Mouse (Mus musculus) layer of hippocampus, adult 11-12 months (tissue): Measurements from ENCODE around the gene Acsm5.

Source experiments
- DNase-seq: peaks from one replicate; pipeline ENCODE4 v3.0.0; 2022; ENCODE audit warnings: low spot score

Acsm5 gene

GRCm38 (mm10) chr7:119519163-119519562 is at the start of gene Acsm5:
Gene Acsm5, plus strand, starts transcription at chr7:119519463.
- no peak for DNase-seq

DNA sequence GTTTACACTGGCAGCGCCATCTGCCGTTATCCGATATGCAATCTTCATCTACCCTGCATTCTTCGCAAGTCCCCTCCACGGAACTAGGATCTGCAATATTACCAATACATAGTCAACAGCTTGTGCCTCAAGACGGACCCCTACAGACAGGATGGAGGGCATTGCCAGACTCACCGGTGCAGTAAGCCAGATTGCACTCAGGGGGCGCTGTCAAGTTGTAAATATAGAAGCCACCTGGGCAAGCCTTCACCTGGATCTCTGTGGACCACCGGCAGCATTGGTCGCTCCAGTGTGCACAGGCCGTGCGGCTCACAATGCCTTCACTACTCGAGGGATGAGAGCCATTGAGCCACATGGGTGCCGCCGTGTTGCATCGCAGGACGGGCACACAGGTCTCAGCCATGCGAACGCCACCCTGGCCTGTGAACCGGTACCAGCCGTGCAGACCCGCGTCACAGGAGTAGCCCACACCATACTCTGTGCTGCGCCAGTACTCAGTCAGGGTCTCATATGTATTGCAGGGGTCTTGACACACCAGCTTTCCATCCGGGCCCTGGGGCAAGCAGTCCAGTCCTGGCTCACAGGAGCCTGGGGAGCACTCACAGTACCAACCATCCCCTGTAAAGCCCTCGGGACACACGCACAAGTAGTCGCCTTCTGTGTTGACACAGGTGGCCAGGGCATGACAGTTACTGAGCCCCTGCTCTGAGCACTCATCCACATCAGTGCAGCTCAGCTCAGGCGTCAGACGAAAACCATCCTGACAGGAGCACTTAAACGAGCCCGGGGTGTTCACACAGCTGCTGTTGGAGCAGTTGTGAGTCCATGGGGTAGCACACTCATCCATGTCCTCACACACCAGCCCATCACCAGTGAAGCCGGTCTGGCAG is 42.5 kb upstream of the Acsm5 start:
- DNase-seq, result no peak

DNA sequence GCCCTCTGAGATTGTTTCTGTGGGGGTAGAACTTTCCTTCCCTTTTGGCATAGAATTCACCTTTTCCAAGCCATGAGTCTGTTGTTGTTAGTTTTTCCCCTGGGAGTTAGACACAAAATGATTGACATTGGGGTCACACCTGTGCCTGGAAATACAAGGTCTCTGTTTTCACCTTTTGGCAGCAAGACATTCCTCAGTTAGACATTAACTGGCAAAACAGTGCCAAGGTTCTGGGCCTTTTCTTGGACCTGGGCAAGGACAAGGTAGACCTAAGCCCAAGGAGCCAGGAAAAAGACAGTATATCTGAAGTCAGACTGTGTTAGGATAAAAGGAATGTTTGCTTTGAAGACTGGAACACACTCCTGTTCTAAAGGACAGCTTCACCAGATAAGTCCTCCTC is 40.0 kb upstream of the Acsm5 start, which contains the start of gene Umod:
Gene Umod (minus strand): TSS at position 27 of the 400 bp plus-strand sequence.
- DNase-seq, result no peak

GRCm38 (mm10) chr7:119484154-119484553 is 35.1 kb upstream of the Acsm5 start:
- DNase-seq, result no peak

DNA sequence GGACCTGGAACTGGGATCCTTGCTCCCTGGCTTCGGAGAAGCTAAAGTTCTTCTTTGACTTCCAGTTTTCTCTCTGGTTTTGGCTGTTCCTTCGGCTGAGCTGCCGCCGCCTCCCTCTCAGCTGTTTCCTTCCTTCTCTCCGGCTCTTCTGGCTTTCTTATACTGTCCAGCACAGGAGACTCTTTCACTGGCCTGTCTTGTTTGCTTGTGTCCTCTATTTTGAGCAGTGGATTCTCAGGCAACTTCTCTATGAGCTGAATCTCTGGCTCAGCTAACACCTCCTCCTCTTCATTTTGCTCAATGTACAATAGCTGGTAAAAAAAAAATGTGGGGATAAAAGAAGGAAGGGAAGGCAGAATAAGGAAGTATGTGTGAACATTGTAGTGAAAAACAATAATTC is 32.6 kb upstream of the Acsm5 start:
- DNase-seq, result no peak

DNA sequence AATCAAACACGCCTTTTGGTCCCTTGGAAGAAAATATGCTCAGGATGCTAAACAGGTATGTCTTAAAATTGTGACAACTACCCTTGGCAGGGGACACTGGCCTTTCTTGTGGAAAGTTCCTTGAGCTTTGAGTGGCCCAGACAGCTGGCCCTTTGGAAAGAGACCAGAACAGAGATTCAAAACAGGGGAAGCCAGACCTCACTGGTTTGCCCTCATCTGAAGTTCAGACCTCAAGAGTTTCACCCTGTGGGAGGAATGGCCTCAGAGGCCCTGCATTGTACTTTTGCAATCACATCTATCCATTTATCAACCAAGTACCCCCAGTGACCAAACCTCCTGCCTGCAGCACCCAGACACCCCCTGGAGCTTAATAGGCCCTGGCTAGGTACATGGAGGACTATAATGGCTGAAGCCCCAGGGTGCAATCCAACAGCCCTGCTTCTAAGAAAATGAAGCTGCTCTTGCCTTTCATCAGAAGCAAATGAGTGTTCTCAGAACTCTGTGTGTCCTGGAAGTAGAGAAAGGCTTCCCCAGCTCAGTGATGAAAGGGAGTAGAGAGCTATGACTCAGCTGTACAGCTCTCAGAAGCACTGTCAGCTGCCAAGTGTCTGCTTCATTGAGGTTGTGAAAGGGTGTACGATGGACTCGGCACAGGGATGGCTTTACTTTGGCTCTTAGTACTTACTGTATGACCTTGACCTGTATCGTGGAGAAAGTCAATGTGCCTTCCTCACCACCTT is 29.1 kb upstream of the Acsm5 start:
- DNase-seq, result no peak

- DNase-seq, result no peak
Observed at GRCm38 (mm10) chr7:119511143-119511542, 8.1 kb upstream of the Acsm5 start.

- DNase-seq, result peak; percentile 60
Observed at GRCm38 (mm10) chr7:119513056-119513455, 6.2 kb upstream of the Acsm5 start.

DNA sequence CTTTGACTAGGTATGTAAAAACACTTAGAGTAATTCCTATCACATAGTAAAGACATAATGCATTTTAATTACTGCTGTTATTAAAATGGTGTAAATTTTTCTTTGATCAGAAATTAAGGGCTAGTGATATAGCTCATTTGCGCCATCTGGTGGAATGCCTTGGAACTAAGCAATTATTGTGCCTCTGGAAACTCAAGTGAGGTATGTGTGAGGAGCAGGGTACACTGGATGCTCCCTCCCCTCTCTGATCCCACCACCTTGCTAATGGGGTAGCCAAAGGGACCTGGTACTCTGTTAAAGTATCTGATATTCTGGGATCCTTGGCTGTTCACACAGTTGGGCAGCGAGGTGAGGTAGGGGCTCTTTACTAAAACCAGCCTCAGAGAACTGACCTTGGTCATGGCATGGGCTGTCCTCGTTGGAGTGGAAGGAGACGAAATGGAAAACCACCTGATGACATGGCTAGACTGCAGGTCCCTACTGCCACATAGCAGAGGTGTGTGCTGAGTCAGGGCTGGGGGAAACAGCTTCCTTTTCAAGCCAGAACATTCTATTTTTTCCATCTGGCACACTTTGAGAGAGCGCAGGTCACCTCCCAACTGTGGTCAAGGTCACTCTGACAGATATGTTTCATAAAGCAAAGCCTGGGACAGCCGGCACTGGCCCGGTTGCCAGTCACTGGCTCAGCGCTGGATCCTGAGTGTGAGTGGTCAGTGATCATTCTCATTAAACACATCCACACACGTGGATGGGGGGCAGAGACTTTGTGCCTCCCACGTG is 3.6 kb upstream of the Acsm5 start:
- DNase-seq, result peak; percentile 67

- DNase-seq, result no peak
Observed at GRCm38 (mm10) chr7:119516272-119516558, 3.0 kb upstream of the Acsm5 start.

DNA sequence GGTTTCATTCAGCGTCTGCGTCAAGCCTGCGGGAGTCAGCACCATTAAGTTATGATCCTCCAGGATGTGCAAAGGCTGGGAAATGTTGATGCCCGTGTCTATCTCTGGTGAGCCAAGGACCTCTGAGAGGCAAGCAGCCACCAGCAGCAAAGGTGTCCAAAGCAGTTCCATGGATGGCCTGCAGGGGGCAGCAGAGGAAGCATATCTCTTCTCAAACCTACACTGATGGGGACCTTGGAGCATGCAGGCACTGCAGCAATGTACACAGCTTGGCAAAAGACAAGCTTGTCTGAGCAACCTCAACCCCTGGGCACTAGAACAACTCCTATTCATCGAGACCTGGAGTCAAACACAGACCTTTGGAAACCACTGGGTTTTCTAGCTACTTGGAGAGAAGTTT is 391 bp downstream of the Acsm5 start:
- DNase-seq, result peak; percentile 86

DNA sequence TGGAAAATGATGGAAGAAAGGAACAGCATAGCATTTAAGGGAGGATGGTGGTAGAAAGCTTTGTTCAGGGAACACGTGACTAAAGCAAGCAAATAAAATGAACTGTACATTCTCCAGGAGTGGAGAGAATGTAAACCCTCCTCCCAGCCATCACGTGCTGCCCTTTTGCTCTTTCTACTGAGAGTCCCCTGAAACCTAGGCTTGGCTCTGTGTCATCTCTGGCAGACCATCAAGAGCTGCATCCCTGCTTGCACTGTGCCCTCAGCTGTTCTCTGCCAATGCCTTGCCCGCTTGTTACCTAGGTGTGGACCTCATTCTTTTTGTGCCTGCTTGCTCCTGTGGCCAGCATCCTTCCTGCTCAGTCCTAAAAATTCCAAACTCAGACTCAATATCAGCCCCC is 2.6 kb downstream of the Acsm5 start:
- DNase-seq, result no peak

DNA sequence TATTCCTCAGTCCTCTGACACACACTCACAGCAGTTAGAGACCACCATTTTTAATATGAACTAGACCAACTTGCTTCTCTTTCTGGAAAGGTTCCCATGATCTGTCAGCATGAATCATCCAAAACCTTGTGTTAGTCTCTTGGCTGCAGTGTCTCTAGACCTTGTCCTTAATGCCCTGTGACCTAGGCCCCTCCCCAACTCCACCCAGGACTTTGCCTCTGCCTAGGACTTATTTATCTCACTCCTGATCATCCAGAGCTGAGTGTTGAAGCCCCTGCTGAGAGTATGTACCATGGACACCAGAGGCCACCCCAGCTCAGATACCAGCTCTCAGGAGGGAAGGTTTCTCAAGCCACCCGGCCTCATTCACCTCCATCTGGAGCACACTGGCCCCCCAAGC is 3.1 kb downstream of the Acsm5 start:
- no peak for DNase-seq

GRCm38 (mm10) chr7:119523389-119523788 is 4.1 kb downstream of the Acsm5 start, which contains the start of gene Pdilt:
Gene Pdilt, minus strand, starts transcription at chr7:119523489.
- no peak for DNase-seq

DNA sequence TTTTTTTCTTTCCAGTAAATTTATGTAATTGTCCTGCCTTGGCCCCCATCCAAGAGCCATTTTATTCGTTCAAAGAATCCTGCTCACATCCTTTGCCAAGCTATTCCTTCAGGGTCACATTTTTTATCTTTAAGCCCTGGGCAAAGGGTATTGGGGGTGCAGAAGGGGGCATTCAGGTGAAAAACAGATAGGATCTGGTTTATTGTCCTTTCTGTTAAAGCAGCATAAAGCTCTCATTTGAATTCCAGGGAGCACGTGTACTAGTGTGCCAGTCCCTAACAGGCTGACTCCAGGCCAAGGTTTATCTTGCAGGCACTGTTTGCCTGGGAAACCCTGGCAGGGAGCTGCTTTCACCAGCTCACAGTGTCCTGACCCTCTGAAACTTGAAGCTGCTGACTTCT is 6.6 kb downstream of the Acsm5 start:
- DNase-seq, result no peak

- no peak for DNase-seq
Observed at GRCm38 (mm10) chr7:119526486-119526885, 7.2 kb downstream of the Acsm5 start.

GRCm38 (mm10) chr7:119527135-119527534 is 7.9 kb downstream of the Acsm5 start:
- no peak for DNase-seq

DNA sequence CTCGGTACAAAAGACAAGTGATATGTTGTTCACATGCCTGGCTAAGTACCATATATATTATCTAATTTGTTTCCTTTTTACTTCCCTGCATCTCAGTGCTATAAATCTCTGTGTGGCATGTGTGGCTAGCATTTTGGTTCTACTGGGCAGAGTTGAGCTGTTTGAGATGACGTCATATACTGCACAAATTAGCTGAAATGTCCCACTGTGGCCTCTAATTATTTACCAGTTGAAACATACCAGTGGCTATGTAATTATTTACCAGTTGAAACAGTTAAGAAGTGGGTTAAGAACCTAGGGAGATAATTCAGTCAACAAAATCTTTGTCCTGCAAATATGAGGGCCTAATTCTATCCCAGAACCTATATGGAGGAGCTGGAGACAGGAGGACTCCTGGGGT is 8.3 kb downstream of the Acsm5 start:
- DNase-seq, result no peak

GRCm38 (mm10) chr7:119528617-119529016 is 9.4 kb downstream of the Acsm5 start:
- DNase-seq, result no peak

DNA sequence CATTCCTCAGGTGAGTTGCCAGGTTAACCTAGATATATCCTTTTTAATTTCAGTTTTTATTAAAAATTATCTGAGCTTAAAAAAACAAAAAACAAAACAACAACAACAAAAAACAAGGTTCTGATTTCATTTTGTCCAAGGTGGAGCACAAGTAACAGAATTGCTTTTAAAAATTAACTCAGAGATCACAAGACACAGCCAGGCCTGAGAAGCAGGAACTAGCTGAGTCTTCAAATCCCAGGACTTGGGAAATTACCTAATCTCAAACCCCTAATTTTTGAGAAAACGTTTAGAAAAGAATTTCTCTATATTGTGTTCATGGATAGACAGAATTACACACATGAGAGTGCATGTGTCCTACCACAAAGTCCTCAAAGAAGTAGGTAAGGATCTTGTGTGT is 13.7 kb downstream of the Acsm5 start:
- no peak for DNase-seq

DNA sequence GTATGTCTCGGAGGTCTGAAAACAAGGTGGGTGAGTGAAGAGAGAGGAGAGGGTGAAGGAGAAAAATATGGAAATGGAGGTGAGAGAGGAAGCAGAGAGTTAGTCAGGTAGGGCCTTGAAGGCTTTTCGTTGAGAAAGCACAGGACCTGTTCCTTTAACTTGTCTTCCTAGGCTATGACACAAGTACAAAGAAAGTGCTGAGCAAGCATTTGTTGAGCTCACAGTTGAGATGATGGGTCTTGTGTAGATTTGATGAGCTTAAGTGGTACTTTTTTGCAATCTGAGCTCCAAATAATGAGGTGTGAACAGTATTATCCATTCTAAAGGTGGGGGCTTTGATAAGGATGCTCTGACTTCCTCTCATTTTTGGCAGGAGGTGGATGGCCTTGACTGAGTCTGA is 15.1 kb downstream of the Acsm5 start:
- no peak for DNase-seq

GRCm38 (mm10) chr7:119542445-119542844 is 23.2 kb downstream of the Acsm5 start:
- DNase-seq, result no peak

DNA sequence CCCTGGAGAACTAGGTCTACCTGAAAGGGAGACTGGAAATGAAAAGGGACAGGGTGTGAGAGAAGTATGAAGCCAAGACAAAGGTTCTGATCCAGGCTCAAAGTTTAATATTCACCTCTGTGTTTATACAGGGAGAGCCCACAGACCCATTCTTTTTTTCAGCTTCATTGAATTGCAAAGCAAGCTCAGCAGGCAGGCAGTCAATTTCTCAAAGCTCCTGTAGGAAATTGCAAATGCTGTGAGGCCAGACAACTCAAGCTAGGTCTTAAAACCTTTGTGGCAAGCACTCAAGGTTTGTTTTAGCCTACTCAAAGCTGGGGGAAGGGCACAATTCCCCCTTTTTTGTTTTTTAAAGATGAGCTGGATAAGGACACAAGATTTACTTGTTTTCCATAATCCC is 26.3 kb downstream of the Acsm5 start:
- no peak for DNase-seq
